Mouse (Mus musculus): ENCODE measurements around the gene Hspb6. TPM values are rescaled to one million over a fixed set of nuclear protein-coding genes. Genes with fewer than 3 reads are reported as not detected.

Gene Hspb6
- polyA plus RNA-seq, 1 experiment from 2014 or later = 5.7 TPM

DNA sequence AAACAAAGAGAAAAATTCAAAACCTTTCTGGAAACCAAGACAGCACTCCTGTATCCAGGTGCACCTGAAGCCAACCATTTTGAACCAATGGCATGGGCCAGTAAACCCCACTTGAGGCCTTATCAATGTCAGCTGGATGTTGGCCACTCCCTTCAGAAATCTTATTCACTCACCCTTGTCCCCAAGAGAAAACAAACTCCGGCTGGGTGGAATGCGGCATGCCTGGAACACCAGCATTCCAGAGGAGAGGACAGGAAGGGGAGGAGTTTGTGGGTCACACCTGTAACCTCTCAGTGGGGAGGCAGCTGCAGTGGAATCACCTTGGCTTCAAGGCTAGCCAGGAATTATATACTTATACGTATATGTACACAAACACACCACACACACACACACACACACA, 50.6 kb downstream of the Hspb6 start:
- ATAC-seq (ENCODE audit: low FRiP score) = no peak
- Histone ChIP-seq H3K36me3 (no peaks in the 10 kb centered on the region), H3K4me2 (replicated peaks) (no peak overlapping the region), H3K27me3 (no peaks in the 10 kb centered on the region; the same call in 1 of the 2 replicates), H3K4me3 (no peak overlapping the region), H3K9ac (no peak overlapping the region), H3K4me1 (peaks cover 12% of the 10 kb centered on the region), H3K9me3 (replicated peaks) (no peaks in the 10 kb centered on the region), H3K27ac (no peak overlapping the region)
- 46% methylated on average over 3 of the region's 3 CpGs for WGBS

DNA sequence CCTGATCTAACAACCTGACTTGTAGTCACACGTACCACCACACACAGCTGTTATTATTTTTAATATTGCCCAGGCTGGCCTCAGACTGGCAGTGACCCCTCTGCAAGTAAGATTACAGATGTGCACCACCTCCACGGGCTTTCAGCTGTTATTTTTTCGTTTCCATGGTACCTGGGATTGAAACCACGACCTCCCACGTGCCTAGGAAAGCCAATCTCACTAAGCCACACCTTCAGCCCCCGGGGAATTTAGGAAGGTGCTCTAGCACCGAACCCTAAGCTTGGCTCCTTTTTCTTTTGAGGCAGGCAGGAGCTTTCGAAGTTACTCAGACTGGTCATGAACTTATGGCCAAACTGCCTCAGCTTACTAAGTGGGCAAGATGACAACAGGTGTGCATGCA, 52.4 kb downstream of the Hspb6 start:
- WGBS = 66% methylated on average over 8 of the region's 8 CpGs
- Histone ChIP-seq H3K36me3 (no peaks in the 10 kb centered on the region), H3K9me3 (replicated peaks) (no peaks in the 10 kb centered on the region), H3K4me2 (replicated peaks) (no peak overlapping the region), H3K9ac (no peak overlapping the region), H3K4me3 (no peak overlapping the region), H3K27me3 (no peaks in the 10 kb centered on the region; the same call in 1 of the 2 replicates), H3K27ac (no peak overlapping the region), H3K4me1 (peaks cover 12% of the 10 kb centered on the region)
- no peak for ATAC-seq (ENCODE audit: low FRiP score)

DNA sequence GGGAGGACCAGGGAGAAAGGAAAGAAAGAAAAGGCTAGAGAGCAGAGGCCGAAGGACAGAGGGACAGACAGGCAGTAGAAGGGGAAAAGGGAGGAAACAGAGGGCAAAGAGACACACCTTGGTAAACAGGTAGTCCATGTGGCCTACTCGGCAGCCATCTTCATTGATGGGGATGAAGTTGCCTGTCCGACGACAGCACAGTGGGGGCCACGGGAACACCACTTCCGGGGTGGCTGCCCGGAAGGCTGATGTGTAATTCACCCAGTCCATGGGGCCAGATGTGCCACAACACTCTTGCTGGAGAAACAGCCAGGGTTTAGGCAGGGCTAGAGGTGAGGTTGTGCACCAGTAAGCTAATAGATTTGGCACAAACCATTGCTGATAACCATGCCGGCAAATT, 53.0 kb downstream of the Hspb6 start:
- Histone ChIP-seq H3K27ac (no peak overlapping the region), H3K4me1 (peaks cover 9% of the 10 kb centered on the region), H3K4me3 (no peak overlapping the region), H3K9me3 (replicated peaks) (no peaks in the 10 kb centered on the region), H3K27me3 (no peaks in the 10 kb centered on the region; the same call in 1 of the 2 replicates), H3K4me2 (replicated peaks) (no peak overlapping the region), H3K9ac (no peak overlapping the region), H3K36me3 (no peaks in the 10 kb centered on the region)
- 86% methylated on average over 8 of the region's 8 CpGs for WGBS
- ATAC-seq (ENCODE audit: low FRiP score) = no peak

Small RNA genes lying within 50 kb of the gene (microRNA-seq; reads per million reads assigned to microRNA genes)
- gene Gm38670 (1.6 reads per million), gene Mir3569 (1.1 reads per million)

Other genes with a start within 250 kb of the Hspb6 start
- 87.1 and 93.5 TPM in 2 replicates for gene Alkbh6, start 243.5 kb upstream of the Hspb6 start, polyA plus RNA-seq (2016; fragmentation: Nextera tagmentation; extraction: Ambion mirVana)
- 36.9 and 39.2 TPM in 2 replicates for gene Syne4, start 237.4 kb upstream of the Hspb6 start, polyA plus RNA-seq (2016; fragmentation: Nextera tagmentation; extraction: Ambion mirVana)
- gene E130208F15Rik, start 230.4 kb upstream of the Hspb6 start, polyA plus RNA-seq (2016; fragmentation: Nextera tagmentation; extraction: Ambion mirVana) = 0.33 and 0.49 TPM in 2 replicates
- 22.3 and 23.4 TPM in 2 replicates for gene Sdhaf1, start 228.3 kb upstream of the Hspb6 start, polyA plus RNA-seq (2016; fragmentation: Nextera tagmentation; extraction: Ambion mirVana)
- gene Lrfn3, start 189.4 kb upstream of the Hspb6 start, polyA plus RNA-seq (2016; fragmentation: Nextera tagmentation; extraction: Ambion mirVana) = 9.3 and 10.1 TPM in 2 replicates
- 17.7 and 19.7 TPM in 2 replicates for gene Tyrobp, start 138.4 kb upstream of the Hspb6 start, polyA plus RNA-seq (2016; fragmentation: Nextera tagmentation; extraction: Ambion mirVana)
- 0.57 and 0.86 TPM in 2 replicates for gene Hcst, start 132.3 kb upstream of the Hspb6 start, polyA plus RNA-seq (2016; fragmentation: Nextera tagmentation; extraction: Ambion mirVana)
- 1.3 and 2.2 TPM in 2 replicates for gene Nfkbid, start 130.4 kb upstream of the Hspb6 start, polyA plus RNA-seq (2016; fragmentation: Nextera tagmentation; extraction: Ambion mirVana)
- 348 and 365 TPM in 2 replicates for gene Aplp1, start 106.6 kb upstream of the Hspb6 start, polyA plus RNA-seq (2016; fragmentation: Nextera tagmentation; extraction: Ambion mirVana)
- gene Kirrel2, start 94.5 kb upstream of the Hspb6 start, polyA plus RNA-seq (2016; fragmentation: Nextera tagmentation; extraction: Ambion mirVana) = 16.1 and 23.9 TPM in 2 replicates
- gene Nphs1, start 93.9 kb upstream of the Hspb6 start, polyA plus RNA-seq (2016; fragmentation: Nextera tagmentation; extraction: Ambion mirVana) = 3.8 and 5.2 TPM in 2 replicates
- gene Prodh2, start 58.6 kb upstream of the Hspb6 start, polyA plus RNA-seq (2016; fragmentation: Nextera tagmentation; extraction: Ambion mirVana) = not detected in 2 replicates
- 88.6 and 98.9 TPM in 2 replicates for gene Arhgap33, start 17.1 kb upstream of the Hspb6 start, polyA plus RNA-seq (2016; fragmentation: Nextera tagmentation; extraction: Ambion mirVana)
- gene Proser3, start 121 bp downstream of the Hspb6 start, polyA plus RNA-seq (2016; fragmentation: Nextera tagmentation; extraction: Ambion mirVana) = 11.3 and 12.6 TPM in 2 replicates
- gene Lin37, start 7.7 kb downstream of the Hspb6 start, polyA plus RNA-seq (2016; fragmentation: Nextera tagmentation; extraction: Ambion mirVana) = 52.4 and 55.2 TPM in 2 replicates
- 80.6 and 87.5 TPM in 2 replicates for gene U2af1l4, start 11.1 kb downstream of the Hspb6 start, polyA plus RNA-seq (2016; fragmentation: Nextera tagmentation; extraction: Ambion mirVana)
- gene Gm49396, start 11.2 kb downstream of the Hspb6 start, polyA plus RNA-seq (2016; fragmentation: Nextera tagmentation; extraction: Ambion mirVana) = 18.1 and 19.5 TPM in 2 replicates
- gene Psenen, start 11.4 kb downstream of the Hspb6 start, polyA plus RNA-seq (2016; fragmentation: Nextera tagmentation; extraction: Ambion mirVana) = 128 and 139 TPM in 2 replicates
- 4.2 and 6.3 TPM in 2 replicates for gene Igflr1, start 13.2 kb downstream of the Hspb6 start, polyA plus RNA-seq (2016; fragmentation: Nextera tagmentation; extraction: Ambion mirVana)
- 8.8 and 9.9 TPM in 2 replicates for gene Kmt2b, start 36.5 kb downstream of the Hspb6 start, polyA plus RNA-seq (2016; fragmentation: Nextera tagmentation; extraction: Ambion mirVana)
- 0.17 and 0.39 TPM in 2 replicates for gene Zbtb32, start 46.7 kb downstream of the Hspb6 start, polyA plus RNA-seq (2016; fragmentation: Nextera tagmentation; extraction: Ambion mirVana)
- 0.21 and 0.35 TPM in 2 replicates for gene Upk1a, start 60.7 kb downstream of the Hspb6 start, polyA plus RNA-seq (2016; fragmentation: Nextera tagmentation; extraction: Ambion mirVana)
- gene Cox6b1, start 74.0 kb downstream of the Hspb6 start, polyA plus RNA-seq (2016; fragmentation: Nextera tagmentation; extraction: Ambion mirVana) = 737 and 880 TPM in 2 replicates
- not detected in 2 replicates for gene Etv2, start 83.7 kb downstream of the Hspb6 start, polyA plus RNA-seq (2016; fragmentation: Nextera tagmentation; extraction: Ambion mirVana)
- 153 and 160 TPM in 2 replicates for gene Rbm42, start 98.1 kb downstream of the Hspb6 start, polyA plus RNA-seq (2016; fragmentation: Nextera tagmentation; extraction: Ambion mirVana)
- gene Haus5, start 112.8 kb downstream of the Hspb6 start, polyA plus RNA-seq (2016; fragmentation: Nextera tagmentation; extraction: Ambion mirVana) = 35.4 and 38.4 TPM in 2 replicates
- gene Pmis2, start 119.4 kb downstream of the Hspb6 start, polyA plus RNA-seq (2016; fragmentation: Nextera tagmentation; extraction: Ambion mirVana) = not detected in 2 replicates
- not detected in 2 replicates for gene 2200002J24Rik, start 146.7 kb downstream of the Hspb6 start, polyA plus RNA-seq (2016; fragmentation: Nextera tagmentation; extraction: Ambion mirVana)
- gene Atp4a, start 160.0 kb downstream of the Hspb6 start, polyA plus RNA-seq (2016; fragmentation: Nextera tagmentation; extraction: Ambion mirVana) = 0.93 and 1.3 TPM in 2 replicates
- 147 and 164 TPM in 2 replicates for gene Tmem147, start 177.4 kb downstream of the Hspb6 start, polyA plus RNA-seq (2016; fragmentation: Nextera tagmentation; extraction: Ambion mirVana)
- 0.76 and 1.1 TPM in 2 replicates for gene Gapdhs, start 191.5 kb downstream of the Hspb6 start, polyA plus RNA-seq (2016; fragmentation: Nextera tagmentation; extraction: Ambion mirVana)
- 1.7 and 2.5 TPM in 2 replicates for gene Sbsn, start 199.3 kb downstream of the Hspb6 start, polyA plus RNA-seq (2016; fragmentation: Nextera tagmentation; extraction: Ambion mirVana)
- 0.59 and 0.67 TPM in 2 replicates for gene Dmkn, start 211.6 kb downstream of the Hspb6 start, polyA plus RNA-seq (2016; fragmentation: Nextera tagmentation; extraction: Ambion mirVana)
- gene Krtdap, start 235.7 kb downstream of the Hspb6 start, polyA plus RNA-seq (2016; fragmentation: Nextera tagmentation; extraction: Ambion mirVana) = not detected in 2 replicates

Measured in hindbrain, embryonic 12.5 days (tissue).